15 mouse cellular contexts compared by ENCODE assay signal in genomic region chr9:57309353-57309752, GRCm38 (mm10).
"Had no signal": no experiment of that assay in that cellular context is flagged by ENCODE, and none has a peak within 500 bp of the region (broad histone marks: within the 10 kb centered on the region; RNA-seq: fewer than 3 reads in every experiment).

No protein-coding gene starts in this region.

- H3K9ac ChIP-seq: limb, embryonic 13.5 days; liver, embryonic 14.5 days; lung, embryonic 14.5 days; midbrain, embryonic 15.5 days; neural tube, embryonic 12.5 days had no signal

- H3K4me3 ChIP-seq: layer of hippocampus, adult 2 months; limb, embryonic 13.5 days; midbrain, embryonic 10.5 days; midbrain, embryonic 15.5 days; neural tube, embryonic 12.5 days had no signal

- H3K27me3 ChIP-seq: limb, embryonic 13.5 days; midbrain, embryonic 15.5 days; neural tube, embryonic 12.5 days had no signal

- H3K27ac ChIP-seq: kidney, postnatal 0 days; layer of hippocampus, adult 2 months; limb, embryonic 13.5 days; liver, embryonic 14.5 days; midbrain, embryonic 10.5 days; midbrain, embryonic 15.5 days; neural tube, embryonic 12.5 days had no signal

- H3K4me2 ChIP-seq: limb, embryonic 13.5 days; lung, embryonic 14.5 days; midbrain, embryonic 15.5 days; neural tube, embryonic 12.5 days had no signal

- DNase-seq: kidney, adult 9 months; kidney, postnatal 4 days; left cerebral cortex, postnatal 4 days; lung, embryonic 14.5 days; lung, postnatal 10 days; lung, postnatal 4 days; spleen, adult 18-20 months; thymus, postnatal 36 days had no signal

- H3K9me3 ChIP-seq: midbrain, embryonic 10.5 days; midbrain, embryonic 15.5 days had no signal

- H3K36me3 ChIP-seq: limb, embryonic 13.5 days; midbrain, embryonic 10.5 days; midbrain, embryonic 15.5 days; neural tube, embryonic 12.5 days had no signal

- H3K4me1 ChIP-seq: limb, embryonic 13.5 days; midbrain, embryonic 10.5 days; midbrain, embryonic 15.5 days; neural tube, embryonic 12.5 days had no signal

- ATAC-seq: midbrain, embryonic 15.5 days had no signal
